Mouse (Mus musculus) intestine, embryonic 16.5 days (tissue): ENCODE data around the gene Sh3pxd2a. TPM values are rescaled to one million over a fixed set of nuclear protein-coding genes. Genes with fewer than 3 reads are reported as not detected.
A peak's percentile ranks its signal among the peaks of the same experiment; 100 is the strongest.

Source experiments
- ATAC-seq: fragments of 200-750 bp; cut with Nextera tagmentation; 2 replicates; pipeline ENCODE4 v1.8.0; 2017; ENCODE audit warnings: moderate TSS enrichment, moderate library complexity
- H3K27ac ChIP-seq: fragments of 300-500 bp; sonication (generic); 2 replicates; pipeline ENCODE4 v1.5.1; 2014; ENCODE audit warnings: mild to moderate bottlenecking, low read length
- H3K27me3 ChIP-seq: fragments of 300-500 bp; sonication (generic); replicated peaks from 2 replicates; pipeline ENCODE4 v1.6.1; 2014; ENCODE audit warnings: low read length, control low read depth, mixed read lengths; ENCODE audit not compliant: control insufficient read depth, insufficient read depth
- H3K36me3 ChIP-seq: fragments of 300-500 bp; sonication (generic); 2 replicates; pipeline ENCODE4 v1.6.1; 2014; ENCODE audit warnings: low read length, control low read depth; ENCODE audit not compliant: control insufficient read depth, insufficient read depth
- H3K4me1 ChIP-seq: fragments of 300-500 bp; sonication (generic); 2 replicates; pipeline ENCODE4 v1.6.1; 2014; ENCODE audit warnings: low read length, control low read depth, mixed read lengths; ENCODE audit not compliant: control insufficient read depth, insufficient read depth
- H3K4me2 ChIP-seq: fragments of 300-500 bp; sonication (generic); 2 replicates; pipeline ENCODE4 v1.6.1; 2014; ENCODE audit warnings: low read depth, low read length, control low read depth
- H3K4me3 ChIP-seq: fragments of 300-500 bp; sonication (generic); 2 replicates; pipeline ENCODE4 v1.5.1; 2014; ENCODE audit warnings: mild to moderate bottlenecking, low read length
- H3K9ac ChIP-seq: fragments of 300-500 bp; sonication (generic); 2 replicates; pipeline ENCODE4 v1.6.1; 2014; ENCODE audit warnings: low read depth, low read length
- H3K9me3 ChIP-seq: fragments of 300-500 bp; sonication (generic); 2 replicates; pipeline ENCODE4 v1.6.1; 2016; ENCODE audit warnings: low read length, control low read depth; ENCODE audit not compliant: control insufficient read depth
- WGBS: fragments of 180-500 bp; shearing (Covaris S2); extraction: QIAGEN DNeasy Blood & Tissue Kit; methylation state at CpG from one replicate; pipeline ENCODE4 v1.1.7; 2014; 5-methylcytosine and 5-hydroxymethylcytosine counted together
- polyA plus RNA-seq: library from polyadenylated mRNA; unstranded; fragments of >200 nt; fragmentation: Nextera tagmentation; extraction: Ambion mirVana; gene quantifications from 2 replicates; pipeline ENCODE4 v1.2.1, GENCODE M21; 2015

The Sh3pxd2a gene
- polyA plus RNA-seq, 1 experiment from 2014 or later, result 3.0 TPM

- Histone ChIP-seq H3K36me3 (no peaks in the 10 kb centered on the region), H3K9ac (no peak overlapping the region), H3K4me2 (no peak overlapping the region), H3K27me3 (no peaks in the 10 kb centered on the region), H3K4me3 (no peak overlapping the region), H3K27ac (no peak overlapping the region), H3K9me3 (no peaks in the 10 kb centered on the region), H3K4me1 (peaks cover 13% of the 10 kb centered on the region)
- ATAC-seq, result no peak
- 84% methylated on average over 6 of the region's 6 CpGs for WGBS
These were observed 232.8 kb downstream of the Sh3pxd2a start for GRCm38 (mm10) chr19:47231389-47231788.

GRCm38 (mm10) chr19:47230682-47231081, 233.5 kb downstream of the Sh3pxd2a start:
- H3K27ac ChIP-seq, result no peak overlapping the region
- ATAC-seq, result no peak
- H3K4me1 ChIP-seq, result peaks cover 13% of the 10 kb centered on the region
- WGBS, result 87% methylated on average over 8 of the region's 8 CpGs
- no peak overlapping the region for H3K4me2 ChIP-seq
- no peaks in the 10 kb centered on the region for H3K9me3 ChIP-seq
- no peaks in the 10 kb centered on the region for H3K27me3 ChIP-seq
- H3K36me3 ChIP-seq, result no peaks in the 10 kb centered on the region
- H3K9ac ChIP-seq, result no peak overlapping the region
- no peak overlapping the region for H3K4me3 ChIP-seq

- WGBS, result 89% methylated on average over 7 of the region's 7 CpGs
- no peaks in the 10 kb centered on the region for H3K27me3 ChIP-seq
- ATAC-seq, result no peak
These were observed 234.1 kb downstream of the Sh3pxd2a start for GRCm38 (mm10) chr19:47230082-47230481.

GRCm38 (mm10) chr19:47229461-47229860, 234.7 kb downstream of the Sh3pxd2a start:
- Histone ChIP-seq H3K9me3 (no peaks in the 10 kb centered on the region), H3K27ac (no peak overlapping the region), H3K36me3 (no peaks in the 10 kb centered on the region), H3K9ac (peak overlapping the region; percentile 56; the same call in 1 of the 2 replicates), H3K4me2 (peak overlapping the region; percentile 62), H3K4me3 (peak overlapping the region; percentile 41; the same call in 1 of the 2 replicates), H3K4me1 (peaks cover 13% of the 10 kb centered on the region), H3K27me3 (no peaks in the 10 kb centered on the region)
- no peak for ATAC-seq
- 61% methylated on average over 5 of the region's 5 CpGs for WGBS

More at GRCm38 (mm10) chr19:47230082-47230481, 234.1 kb downstream of the Sh3pxd2a start:
- Histone ChIP-seq H3K27ac (no peak overlapping the region), H3K4me3 (no peak overlapping the region), H3K36me3 (no peaks in the 10 kb centered on the region), H3K9ac (no peak overlapping the region), H3K4me1 (peaks cover 13% of the 10 kb centered on the region), H3K9me3 (no peaks in the 10 kb centered on the region), H3K4me2 (no peak overlapping the region)

- Histone ChIP-seq H3K27me3 (no peaks in the 10 kb centered on the region), H3K4me3 (peak overlapping the region; percentile 41), H3K9ac (peak overlapping the region; percentile 56), H3K36me3 (no peaks in the 10 kb centered on the region), H3K27ac (peak overlapping the region; percentile 71), H3K4me2 (peak overlapping the region; percentile 62), H3K9me3 (no peaks in the 10 kb centered on the region), H3K4me1 (peaks cover 13% of the 10 kb centered on the region)
- ATAC-seq, result peak; percentile 90
- WGBS, result 5% methylated on average over 17 of the region's 17 CpGs
These were observed 235.4 kb downstream of the Sh3pxd2a start for GRCm38 (mm10) chr19:47228725-47229252.

- Histone ChIP-seq H3K36me3 (no peaks in the 10 kb centered on the region), H3K9me3 (no peaks in the 10 kb centered on the region), H3K27ac (no peak overlapping the region), H3K9ac (no peak overlapping the region), H3K4me2 (no peak overlapping the region), H3K4me3 (no peak overlapping the region), H3K4me1 (peaks cover 13% of the 10 kb centered on the region), H3K27me3 (no peaks in the 10 kb centered on the region)
- 79% methylated on average over 5 of the region's 5 CpGs for WGBS
- no peak for ATAC-seq
These were observed 238.4 kb downstream of the Sh3pxd2a start for GRCm38 (mm10) chr19:47225791-47226190.

- no peak overlapping the region for H3K4me3 ChIP-seq
- H3K4me1 ChIP-seq, result peaks cover 13% of the 10 kb centered on the region
- H3K9me3 ChIP-seq, result no peaks in the 10 kb centered on the region
- WGBS, result 76% methylated on average over 4 of the region's 4 CpGs
- no peak overlapping the region for H3K27ac ChIP-seq
- H3K27me3 ChIP-seq, result no peaks in the 10 kb centered on the region
- no peak overlapping the region for H3K4me2 ChIP-seq
- H3K9ac ChIP-seq, result no peak overlapping the region
- H3K36me3 ChIP-seq, result no peaks in the 10 kb centered on the region
- no peak for ATAC-seq
These were observed 239.5 kb downstream of the Sh3pxd2a start for GRCm38 (mm10) chr19:47224743-47225142.

- Histone ChIP-seq H3K9ac (0 out of 2 replicates have a peak overlapping the region, but pooled peaks have one; percentile 2), H3K4me2 (no peak overlapping the region), H3K36me3 (no peaks in the 10 kb centered on the region), H3K4me1 (peaks cover 4% of the 10 kb centered on the region; the same call in 1 of the 2 replicates), H3K27ac (peak overlapping the region; percentile 16), H3K27me3 (no peaks in the 10 kb centered on the region), H3K9me3 (no peaks in the 10 kb centered on the region), H3K4me3 (no peak overlapping the region)
- 0 out of 2 replicates have a peak, but pooled peaks have one; percentile 4 for ATAC-seq
- 52% methylated on average over 15 of the region's 15 CpGs for WGBS
These were observed 241.2 kb downstream of the Sh3pxd2a start for GRCm38 (mm10) chr19:47222841-47223557.

GRCm38 (mm10) chr19:47222154-47222840, 241.9 kb downstream of the Sh3pxd2a start:
- no peaks in the 10 kb centered on the region for H3K9me3 ChIP-seq
- ATAC-seq, result 0 out of 2 replicates have a peak, but pooled peaks have one; percentile 48
- WGBS, result 85% methylated on average over 8 of the region's 8 CpGs

More at GRCm38 (mm10) chr19:47222154-47222840, 241.9 kb downstream of the Sh3pxd2a start:
- Histone ChIP-seq H3K9ac (no peak overlapping the region), H3K4me2 (no peak overlapping the region), H3K36me3 (no peaks in the 10 kb centered on the region), H3K27ac (no peak overlapping the region), H3K27me3 (no peaks in the 10 kb centered on the region), H3K4me1 (peaks cover 4% of the 10 kb centered on the region; the same call in 1 of the 2 replicates), H3K4me3 (no peak overlapping the region)
